Mouse (Mus musculus): ENCODE data around the gene Bpifb9a. TPM values are rescaled to one million over a fixed set of nuclear protein-coding genes. Genes with fewer than 3 reads are reported as not detected.
"Not testable (repeated sequence)": the region's sequence is repeated elsewhere in the genome, so short reads cannot be mapped to it uniquely, and the experiment has no call there.

Gene Bpifb9a
- polyA plus RNA-seq, 1 experiment = not detected

- Histone ChIP-seq H3K4me1 (ENCODE audit: control insufficient read depth, insufficient read depth, low read length) (peaks cover 9% of the 10 kb centered on the region), H3K27ac (ENCODE audit: insufficient read depth, low read depth, low read length) (no peak overlapping the region), H3K4me3 (ENCODE audit: insufficient read depth, low read length) (no peak overlapping the region)
- TF ChIP-seq CTCF (IDR thresholded peaks at IDR 0.05; ENCODE audit: low read depth, low read length) (no peak), POLR2A (IDR thresholded peaks at IDR 0.05; ENCODE audit: borderline replicate concordance, low read depth, low read length) (no peak)
These were observed 44.1 kb downstream of the Bpifb9a start for GRCm38 (mm10) chr2:154301763-154302162.

- not testable (repeated sequence) for H3K4me3 ChIP-seq (ENCODE audit: insufficient read depth, low read length); H3K4me1 ChIP-seq (ENCODE audit: control insufficient read depth, insufficient read depth, low read length); H3K27ac ChIP-seq (ENCODE audit: insufficient read depth, low read depth, low read length)
These were observed 47.0 kb downstream of the Bpifb9a start for GRCm38 (mm10) chr2:154304604-154305003.

- H3K4me1 ChIP-seq (ENCODE audit: control insufficient read depth, insufficient read depth, low read length); H3K4me3 ChIP-seq (ENCODE audit: insufficient read depth, low read length); H3K27ac ChIP-seq (ENCODE audit: insufficient read depth, low read depth, low read length): not testable (repeated sequence)
These were observed 49.3 kb downstream of the Bpifb9a start, which contains the start of gene Bpifb9b for GRCm38 (mm10) chr2:154306927-154307326. Bpifb9b (plus strand) TSS chr2:154307227.

- peak overlapping the region; percentile 45 for H3K27ac ChIP-seq (ENCODE audit: insufficient read depth, low read depth, low read length)
These were observed 56.1 kb downstream of the Bpifb9a start for GRCm38 (mm10) chr2:154313771-154314170.

More at GRCm38 (mm10) chr2:154313771-154314170, 56.1 kb downstream of the Bpifb9a start:
- H3K4me3 ChIP-seq (ENCODE audit: insufficient read depth, low read length); H3K4me1 ChIP-seq (ENCODE audit: control insufficient read depth, insufficient read depth, low read length): not testable (repeated sequence)

Other genes with a start within 250 kb of the Bpifb9a start
- gene Bpifa2, start 249.6 kb upstream of the Bpifb9a start, polyA plus RNA-seq (2012; ENCODE audit: insufficient read depth, insufficient read length, missing spikeins) = not detected in 2 replicates
- gene Bpifa3, start 127.5 kb upstream of the Bpifb9a start, polyA plus RNA-seq (2012; ENCODE audit: insufficient read depth, insufficient read length, missing spikeins) = not detected in 2 replicates
- not detected in 2 replicates for gene Bpifa1, start 115.0 kb upstream of the Bpifb9a start, polyA plus RNA-seq (2012; ENCODE audit: insufficient read depth, insufficient read length, missing spikeins)
- not detected in 2 replicates for gene Bpifa5, start 95.2 kb upstream of the Bpifb9a start, polyA plus RNA-seq (2012; ENCODE audit: insufficient read depth, insufficient read length, missing spikeins)
- gene Bpifb1, start 67.0 kb upstream of the Bpifb9a start, polyA plus RNA-seq (2012; ENCODE audit: insufficient read depth, insufficient read length, missing spikeins) = not detected in 2 replicates
- not detected in 2 replicates for gene Bpifb5, start 34.1 kb upstream of the Bpifb9a start, polyA plus RNA-seq (2012; ENCODE audit: insufficient read depth, insufficient read length, missing spikeins)
- not detected in 2 replicates for gene Bpifb9b, start 49.4 kb downstream of the Bpifb9a start, polyA plus RNA-seq (2012; ENCODE audit: insufficient read depth, insufficient read length, missing spikeins)
- 9.0 and 11.2 TPM in 2 replicates for gene Cdk5rap1, start 115.2 kb downstream of the Bpifb9a start, polyA plus RNA-seq (2012; ENCODE audit: insufficient read depth, insufficient read length, missing spikeins)
- gene Snta1, start 150.2 kb downstream of the Bpifb9a start, polyA plus RNA-seq (2012; ENCODE audit: insufficient read depth, insufficient read length, missing spikeins) = 20.4 and 22.5 TPM in 2 replicates
- gene Cbfa2t2, start 178.6 kb downstream of the Bpifb9a start, polyA plus RNA-seq (2012; ENCODE audit: insufficient read depth, insufficient read length, missing spikeins) = 16.5 TPM in 2 replicates